Mouse (Mus musculus): ENCODE measurements around the gene Olfr983. TPM values are rescaled to one million over a fixed set of nuclear protein-coding genes. Genes with fewer than 3 reads are reported as not detected.

Olfr983 gene
- not detected for polyA plus RNA-seq (2017; shearing (Covaris generic))

- ATAC-seq, result no peak
These were observed at the start of gene Olfr983 for GRCm38 (mm10) chr9:40093495-40093894. Gene Olfr983 (minus strand): TSS chr9:40093595.

GRCm38 (mm10) chr9:40141544-40141943 lies 48.1 kb upstream of the Olfr983 start:
- ATAC-seq, result no peak

- no peak for ATAC-seq
These were observed 46.1 kb upstream of the Olfr983 start for GRCm38 (mm10) chr9:40139484-40139883.

GRCm38 (mm10) chr9:40136987-40137688 lies 43.7 kb upstream of the Olfr983 start:
- ATAC-seq, result no peak

- ATAC-seq, result no peak
These were observed 37.2 kb upstream of the Olfr983 start for GRCm38 (mm10) chr9:40130556-40130955.

GRCm38 (mm10) chr9:40130084-40130483 lies 36.7 kb upstream of the Olfr983 start, which contains the start of gene Olfr985:
Gene Olfr985 (minus strand): TSS chr9:40130184.
- no peak for ATAC-seq

GRCm38 (mm10) chr9:40117287-40117659 lies 23.9 kb upstream of the Olfr983 start:
- no peak for ATAC-seq

GRCm38 (mm10) chr9:40116645-40117286 lies 23.4 kb upstream of the Olfr983 start:
- no peak for ATAC-seq

- ATAC-seq, result no peak
These were observed 20.7 kb upstream of the Olfr983 start, which contains the start of gene Olfr984 for GRCm38 (mm10) chr9:40114106-40114505. Gene Olfr984 (minus strand): TSS chr9:40114206.

- no peak for ATAC-seq
These were observed 1.4 kb upstream of the Olfr983 start for GRCm38 (mm10) chr9:40094769-40095168.

- no peak for ATAC-seq
These were observed 19.9 kb downstream of the Olfr983 start, which contains the start of gene Olfr982 for GRCm38 (mm10) chr9:40073529-40073928. Gene Olfr982 (plus strand): TSS chr9:40073829.

- ATAC-seq, result no peak
These were observed 43.3 kb downstream of the Olfr983 start for GRCm38 (mm10) chr9:40050138-40050537.

Other genes with a start within 250 kb of the Olfr983 start
- gene Olfr972, start 227.2 kb downstream of the Olfr983 start, polyA plus RNA-seq (2017; shearing (Covaris generic)), result not detected
- gene Olfr229, start 186.3 kb downstream of the Olfr983 start, polyA plus RNA-seq (2017; shearing (Covaris generic)), result not detected
- gene Olfr974, start 156.1 kb downstream of the Olfr983 start, polyA plus RNA-seq (2017; shearing (Covaris generic)), result under 1 TPM in 1 of 2 experiments, not detected in 1; 0.09 TPM
- gene Olfr975, start 141.5 kb downstream of the Olfr983 start, polyA plus RNA-seq (2017; shearing (Covaris generic)), result not detected
- not detected for gene Olfr976, start 132.5 kb downstream of the Olfr983 start, polyA plus RNA-seq (2017; shearing (Covaris generic))
- not detected for gene Olfr978, start 101.5 kb downstream of the Olfr983 start, polyA plus RNA-seq (2017; shearing (Covaris generic))
- gene Olfr979, start 90.1 kb downstream of the Olfr983 start, polyA plus RNA-seq (2017; shearing (Covaris generic)), result not detected
- gene Olfr980, start 84.0 kb downstream of the Olfr983 start, polyA plus RNA-seq (2017; shearing (Covaris generic)), result not detected
- gene Olfr981, start 72.1 kb downstream of the Olfr983 start, polyA plus RNA-seq (2017; shearing (Covaris generic)), result not detected
- not detected for gene Olfr982, start 19.8 kb downstream of the Olfr983 start, polyA plus RNA-seq (2017; shearing (Covaris generic))
- gene Olfr984, start 20.6 kb upstream of the Olfr983 start, polyA plus RNA-seq (2017; shearing (Covaris generic)), result not detected
- not detected for gene Olfr985, start 36.6 kb upstream of the Olfr983 start, polyA plus RNA-seq (2017; shearing (Covaris generic))
- gene Tmem225, start 54.5 kb upstream of the Olfr983 start, polyA plus RNA-seq (2017; shearing (Covaris generic)), result not detected
- gene Olfr986, start 87.3 kb upstream of the Olfr983 start, polyA plus RNA-seq (2017; shearing (Covaris generic)), result not detected
- 1 to 10 TPM; 1.5 TPM for gene Zfp202, start 98.7 kb upstream of the Olfr983 start, polyA plus RNA-seq (2017; shearing (Covaris generic))
- under 1 TPM in 1 of 2 experiments, not detected in 1; 0.13 TPM for gene Scn3b, start 175.6 kb upstream of the Olfr983 start, polyA plus RNA-seq (2017; shearing (Covaris generic))